8 mouse cellular contexts compared by ENCODE assay signal in the genomic region with DNA sequence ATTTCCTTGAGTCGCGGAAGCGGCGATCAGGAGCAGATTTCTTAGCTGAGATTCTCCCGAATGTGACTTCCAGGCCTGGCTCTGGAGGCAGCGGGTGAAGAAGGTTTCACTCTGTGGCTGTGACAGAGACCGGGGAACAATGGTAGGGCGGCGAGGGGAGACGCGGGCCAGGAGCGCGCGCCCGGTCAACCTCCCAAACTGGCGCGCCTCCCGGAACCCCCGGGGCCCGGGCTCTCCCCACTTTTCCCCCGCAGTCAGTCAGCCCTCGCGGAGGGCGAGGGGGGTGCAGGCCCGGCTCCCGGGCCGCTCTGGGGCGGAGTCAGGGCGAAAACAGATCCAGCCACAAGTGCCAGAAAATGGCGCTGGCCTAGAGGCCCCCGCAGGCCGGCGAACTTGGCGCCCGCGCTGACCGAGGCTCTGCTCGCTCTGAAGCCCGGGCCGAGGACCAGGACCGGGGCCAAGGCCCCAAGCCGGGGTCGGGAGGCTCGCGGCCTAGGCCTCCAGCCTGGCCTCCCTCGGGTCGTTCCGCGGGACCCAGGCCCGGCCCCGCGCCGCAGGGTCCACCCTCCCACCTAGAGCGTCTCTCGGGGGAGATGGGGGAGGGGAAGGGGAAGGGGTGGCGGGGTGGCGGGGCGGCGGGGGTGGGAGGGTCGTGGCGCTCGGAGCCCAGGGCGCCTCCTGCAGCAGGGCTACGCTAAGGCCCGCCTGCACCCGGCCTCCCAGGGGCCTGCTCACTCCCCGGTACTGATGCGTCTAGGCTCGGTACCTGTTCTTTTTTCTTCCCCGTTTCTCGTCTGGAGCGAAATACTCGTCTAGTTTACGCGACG. TPM values are rescaled to one million over a fixed set of nuclear protein-coding genes. Genes with fewer than 3 reads are reported as not detected.
DNase-seq lines count a peak whose midpoint lies in the region; ATAC-seq and TF ChIP-seq lines count a peak whose summit lies in the region.

No protein-coding gene starts in this region.

- peaks cover 48% of the 10 kb centered on the region for H3K27me3 ChIP-seq in heart, adult 2 months (ENCODE audit: control insufficient read depth, insufficient read depth, low read length)
- peaks cover 99% of the 10 kb centered on the region for H3K27me3 ChIP-seq in embryonic facial prominence, embryonic 13.5 days
- peaks cover 91% of the 10 kb centered on the region for H3K27me3 ChIP-seq in hindbrain, embryonic 13.5 days
- peaks cover 69% of the 10 kb centered on the region for H3K27me3 ChIP-seq in midbrain, embryonic 14.5 days (ENCODE audit: control insufficient read depth, insufficient read depth, low read length)

- H3K4me1 ChIP-seq in heart, adult 2 months (ENCODE audit: control insufficient read depth, insufficient read depth, low read length) = no peaks in the 10 kb centered on the region
- H3K4me1 ChIP-seq in embryonic facial prominence, embryonic 13.5 days = peaks cover 12% of the 10 kb centered on the region
- H3K4me1 ChIP-seq in hindbrain, embryonic 13.5 days (replicated peaks) = peaks cover 37% of the 10 kb centered on the region
- 0 out of 2 replicates have a peak, but pooled peaks cover 6% of the 10 kb centered on the region for H3K4me1 ChIP-seq in midbrain, embryonic 14.5 days (ENCODE audit: control insufficient read depth, insufficient read depth, low read length)

- H3K9ac ChIP-seq in heart, adult 2 months (ENCODE audit: low read depth, low read length) = no peak overlapping the region
- peak overlapping the region; percentile 65 for H3K9ac ChIP-seq in embryonic facial prominence, embryonic 13.5 days
- H3K9ac ChIP-seq in hindbrain, embryonic 13.5 days = peak overlapping the region; percentile 88
- peak overlapping the region; percentile 65 for H3K9ac ChIP-seq in midbrain, embryonic 14.5 days (replicated peaks; ENCODE audit: low read length)

- TF ChIP-seq POLR2A in heart, adult 2 months (IDR thresholded peaks at IDR 0.05; ENCODE audit: insufficient read depth, low read depth, low read length) = no peak

- ATAC-seq in embryonic facial prominence, embryonic 13.5 days (ENCODE audit: insufficient number of reproducible peaks, insufficient read depth, low FRiP score, low TSS enrichment, low read depth) = peak; percentile 43
- peak; percentile 47 for ATAC-seq in hindbrain, embryonic 13.5 days (ENCODE audit: low FRiP score)
- peak; percentile 57 for ATAC-seq in midbrain, embryonic 14.5 days (ENCODE audit: low FRiP score, low TSS enrichment)

- H3K27ac ChIP-seq in heart, adult 2 months = no peak overlapping the region
- no peak overlapping the region for H3K27ac ChIP-seq in embryonic facial prominence, embryonic 13.5 days
- peak overlapping the region; percentile 97 for H3K27ac ChIP-seq in hindbrain, embryonic 13.5 days
- H3K27ac ChIP-seq in midbrain, embryonic 14.5 days (replicated peaks; ENCODE audit: low read depth, low read length) = peak overlapping the region; percentile 89

- H3K9me3 ChIP-seq in embryonic facial prominence, embryonic 13.5 days = no peaks in the 10 kb centered on the region
- H3K9me3 ChIP-seq in hindbrain, embryonic 13.5 days = no peaks in the 10 kb centered on the region
- H3K9me3 ChIP-seq in midbrain, embryonic 14.5 days (ENCODE audit: control insufficient read depth, low read length) = no peaks in the 10 kb centered on the region

- H3K36me3 ChIP-seq in heart, adult 2 months (ENCODE audit: control insufficient read depth, insufficient read depth, low read length) = no peaks in the 10 kb centered on the region
- no peaks in the 10 kb centered on the region for H3K36me3 ChIP-seq in embryonic facial prominence, embryonic 13.5 days
- H3K36me3 ChIP-seq in hindbrain, embryonic 13.5 days = no peaks in the 10 kb centered on the region
- H3K36me3 ChIP-seq in midbrain, embryonic 14.5 days (ENCODE audit: control insufficient read depth, insufficient read depth, low read length) = no peaks in the 10 kb centered on the region

- no peak for TF ChIP-seq CTCF in heart, adult 2 months (IDR thresholded peaks at IDR 0.05)

- DNase-seq in heart, adult 2 months = peak; percentile 14 to 37
- no peak for DNase-seq in heart, adult 8-10 months (ENCODE audit: low spot score)
- peak; percentile 91 for DNase-seq in Muller cell, postnatal 12 days (ENCODE audit: inconsistent ontology term)
- DNase-seq in midbrain, embryonic 14.5 days = peak; percentile 78
- no peak for DNase-seq in frontal cortex, postnatal 14 days (ENCODE audit: low spot score in 2 of 2)
- no peak for DNase-seq in thymus, postnatal 0 days (ENCODE audit: low spot score)

- no peak for TF ChIP-seq EP300 in heart, adult 2 months (IDR thresholded peaks at IDR 0.05; ENCODE audit: insufficient read depth, low read depth, low read length)

- intact Hi-C loops in heart, adult 2 months (cut with DNase I) = no loop called here

- H3K4me3 ChIP-seq in heart, adult 2 months = peak overlapping the region; percentile 46
- H3K4me3 ChIP-seq in embryonic facial prominence, embryonic 13.5 days = peak overlapping the region; percentile 50
- H3K4me3 ChIP-seq in hindbrain, embryonic 13.5 days = peak overlapping the region; percentile 50
- H3K4me3 ChIP-seq in midbrain, embryonic 14.5 days (replicated peaks; ENCODE audit: low read depth, low read length) = peak overlapping the region; percentile 45

- H3K4me2 ChIP-seq in embryonic facial prominence, embryonic 13.5 days = peak overlapping the region; percentile 80
- H3K4me2 ChIP-seq in hindbrain, embryonic 13.5 days = peak overlapping the region; percentile 69
- peak overlapping the region; percentile 59 for H3K4me2 ChIP-seq in midbrain, embryonic 14.5 days (ENCODE audit: low read length)

- H3K79me2 ChIP-seq in heart, adult 2 months (replicated peaks; ENCODE audit: control insufficient read depth, insufficient read depth, low read length) = no peaks in the 10 kb centered on the region

- 1% methylated on average over 68 of the region's 76 CpGs for WGBS in heart, adult 2 months
- WGBS in embryonic facial prominence, embryonic 13.5 days = under 1% methylated on average over 76 of the region's 76 CpGs
- under 1% methylated on average over 69 of the region's 76 CpGs for WGBS in hindbrain, embryonic 13.5 days
- under 1% methylated on average over 70 of the region's 76 CpGs for WGBS in midbrain, embryonic 14.5 days

RNA-seq across cellular contexts. Expression of a gene that starts 15.9 kb away (rescaled TPM):
- total RNA-seq in heart, adult 2 months (2021) = not detected
- 0.08 TPM in 1 of 2 replicates, not detected in the other for polyA plus RNA-seq in heart, adult 2 months (2012; rRNA removed)
- total RNA-seq in heart, adult 8-10 months (2022) = under 1 TPM in 1 of 4 experiments, not detected in 3; 0.06 TPM
- polyA plus RNA-seq in embryonic facial prominence, embryonic 13.5 days (2015; fragmentation: Nextera tagmentation; extraction: Ambion mirVana) = 0.47 and 0.49 TPM in 2 replicates
- polyA plus RNA-seq in hindbrain, embryonic 13.5 days (2015; fragmentation: Nextera tagmentation; extraction: Ambion mirVana) = 13.7 and 21.3 TPM in 2 replicates
- 17.8 and 18.5 TPM in 2 replicates for polyA plus RNA-seq in midbrain, embryonic 14.5 days (2014; fragmentation: Nextera tagmentation; extraction: Ambion mirVana)
- polyA plus RNA-seq in thymus, postnatal 0 days (2015; fragmentation: Nextera tagmentation; extraction: Ambion mirVana) = not detected in 2 replicates

RNA-seq across cellular contexts. Expression of a gene that starts 19.3 kb away (rescaled TPM):
- not detected for total RNA-seq in heart, adult 2 months (2021)
- polyA plus RNA-seq in heart, adult 2 months (2012; rRNA removed) = not detected in 2 replicates
- total RNA-seq in heart, adult 8-10 months (2022) = not detected
- polyA plus RNA-seq in embryonic facial prominence, embryonic 13.5 days (2015; fragmentation: Nextera tagmentation; extraction: Ambion mirVana) = 0.77 and 0.89 TPM in 2 replicates
- polyA plus RNA-seq in hindbrain, embryonic 13.5 days (2015; fragmentation: Nextera tagmentation; extraction: Ambion mirVana) = 42.7 and 58.2 TPM in 2 replicates
- polyA plus RNA-seq in midbrain, embryonic 14.5 days (2014; fragmentation: Nextera tagmentation; extraction: Ambion mirVana) = 32.4 and 49.1 TPM in 2 replicates
- polyA plus RNA-seq in thymus, postnatal 0 days (2015; fragmentation: Nextera tagmentation; extraction: Ambion mirVana) = not detected in 2 replicates

Comparison
In these comparisons a context has a peak if more than half of its experiments do, and no peak if none do; other contexts are left out.
1. DNase-seq: peak in heart, adult 2 months (2 of 2), Muller cell, postnatal 12 days (single experiment) and midbrain, embryonic 14.5 days (single experiment); none in heart, adult 8-10 months (single experiment), frontal cortex, postnatal 14 days (0 of 2) and thymus, postnatal 0 days (single experiment).
2. H3K27ac ChIP-seq: peak in hindbrain, embryonic 13.5 days (single experiment) and midbrain, embryonic 14.5 days (single experiment); none in heart, adult 2 months (single experiment) and embryonic facial prominence, embryonic 13.5 days (single experiment).
3. RNA of a gene that starts 19.3 kb away (polyA plus RNA-seq): 42.7 to 58.2 TPM in hindbrain, embryonic 13.5 days and 32.4 to 49.1 TPM in midbrain, embryonic 14.5 days; 0.77 to 0.89 TPM in embryonic facial prominence, embryonic 13.5 days, not detected in heart, adult 2 months and not detected in thymus, postnatal 0 days; every median in the first group is over 10 times any median in the second.
4. Peak in every context shown above with its lines, with median percentiles within 50 percentile points of each other: H3K4me3 ChIP-seq, ATAC-seq and H3K4me2 ChIP-seq.